Mouse (Mus musculus) lung, embryonic 14.5 days (tissue): Measurements from ENCODE around the gene Plcb4. TPM values are rescaled to one million over a fixed set of nuclear protein-coding genes. Genes with fewer than 3 reads are reported as not detected.
A peak's percentile ranks its signal among the peaks of the same experiment; 100 is the strongest.

Experiments
- ATAC-seq: fragments of 200-750 bp; cut with Nextera tagmentation; 2 replicates; pipeline ENCODE4 v1.8.0; 2017; ENCODE audit warnings: mild to moderate bottlenecking, moderate TSS enrichment, moderate library complexity; ENCODE audit not compliant: insufficient read depth
- DNase-seq: peaks from one replicate; pipeline ENCODE4 v3.0.0-alpha.2; 2015
- H3K27ac ChIP-seq: fragments of 300-500 bp; sonication (generic); 2 replicates; pipeline ENCODE4 v1.5.1; 2014; ENCODE audit warnings: low read depth, mild to moderate bottlenecking, moderate library complexity
- H3K27me3 ChIP-seq: fragments of 300-500 bp; sonication (generic); 2 replicates; pipeline ENCODE4 v1.6.1; 2014; ENCODE audit warnings: low read length, control low read depth; ENCODE audit not compliant: insufficient read depth
- H3K36me3 ChIP-seq: fragments of 300-500 bp; sonication (generic); 2 replicates; pipeline ENCODE4 v1.6.1; 2014; ENCODE audit warnings: control low read depth; ENCODE audit not compliant: insufficient read depth
- H3K4me1 ChIP-seq: fragments of 300-500 bp; sonication (generic); 2 replicates; pipeline ENCODE4 v1.6.1; 2014; ENCODE audit warnings: antibody characterized with exemption, control low read depth; ENCODE audit not compliant: insufficient read depth
- H3K4me2 ChIP-seq: fragments of 300-500 bp; sonication (generic); 2 replicates; pipeline ENCODE4 v1.6.1; 2014; ENCODE audit warnings: mild to moderate bottlenecking
- H3K4me3 ChIP-seq: fragments of 300-500 bp; sonication (generic); 2 replicates; pipeline ENCODE4 v1.5.1; 2014; ENCODE audit warnings: low read depth, low read length
- H3K9ac ChIP-seq: fragments of 300-500 bp; sonication (generic); 2 replicates; pipeline ENCODE4 v1.6.1; 2014
- H3K9me3 ChIP-seq: fragments of 300-500 bp; sonication (generic); 2 replicates; pipeline ENCODE4 v1.6.1; 2016; ENCODE audit warnings: low read depth, low read length, control low read depth
- CTCF ChIP-seq: IDR thresholded peaks from 2 replicates; pipeline ENCODE4 v1.5.1; 2016; ENCODE audit warnings: antibody characterized with exemption, low read depth
- WGBS: fragments of 180-500 bp; shearing (Covaris S2); extraction: QIAGEN DNeasy Blood & Tissue Kit; methylation state at CpG from one replicate; pipeline ENCODE4 v1.1.7; 2014; 5-methylcytosine and 5-hydroxymethylcytosine counted together
- polyA plus RNA-seq: library from polyadenylated mRNA; unstranded; fragments of >200 nt; fragmentation: Nextera tagmentation; extraction: Ambion mirVana; gene quantifications from 2 replicates; pipeline ENCODE4 v1.2.1, GENCODE M21; 2014

Gene Plcb4
- polyA plus RNA-seq, 1 experiment from 2014 or later: 20.5 TPM

GRCm38 (mm10) chr2:135810841-135811240 is 152.0 kb downstream of the Plcb4 start:
- 65% methylated on average over 6 of the region's 6 CpGs for whole genome bisulfite sequencing

GRCm38 (mm10) chr2:135811453-135812101 is 152.8 kb downstream of the Plcb4 start:
- no peaks in the 10 kb centered on the region for H3K27me3 ChIP-seq
- no peak for DNase-seq
- 50% methylated on average over 5 of the region's 5 CpGs for WGBS
- no peak overlapping the region for H3K27ac ChIP-seq
- H3K4me1 ChIP-seq: no peaks in the 10 kb centered on the region
- H3K9ac ChIP-seq: no peak overlapping the region
- no peaks in the 10 kb centered on the region for H3K9me3 ChIP-seq
- H3K4me3 ChIP-seq: no peak overlapping the region
- no peak overlapping the region for H3K4me2 ChIP-seq
- no peak for TF ChIP-seq CTCF
- no peak for ATAC-seq
- H3K36me3 ChIP-seq: no peaks in the 10 kb centered on the region

More at GRCm38 (mm10) chr2:135810841-135811240, 152.0 kb downstream of the Plcb4 start:
- Histone ChIP-seq H3K36me3 (no peaks in the 10 kb centered on the region), H3K27ac (no peak overlapping the region), H3K4me3 (no peak overlapping the region), H3K9ac (no peak overlapping the region), H3K27me3 (no peaks in the 10 kb centered on the region), H3K4me1 (no peaks in the 10 kb centered on the region), H3K4me2 (no peak overlapping the region), H3K9me3 (no peaks in the 10 kb centered on the region)
- DNase-seq: peak; percentile 23
- TF ChIP-seq CTCF: no peak
- ATAC-seq: no peak; the same call in 1 of the 2 replicates

- H3K9me3 ChIP-seq: no peaks in the 10 kb centered on the region
- ATAC-seq (no peak), DNase-seq (no peak)
- no peaks in the 10 kb centered on the region for H3K36me3 ChIP-seq
- H3K27me3 ChIP-seq: no peaks in the 10 kb centered on the region
- no peak for TF ChIP-seq CTCF
- no peak overlapping the region for H3K27ac ChIP-seq
- H3K9ac ChIP-seq: no peak overlapping the region
- WGBS: 90% methylated on average over 8 of the region's 8 CpGs
- no peak overlapping the region for H3K4me2 ChIP-seq
- no peaks in the 10 kb centered on the region for H3K4me1 ChIP-seq
- no peak overlapping the region for H3K4me3 ChIP-seq
Observed at GRCm38 (mm10) chr2:135812701-135813246, 154.0 kb downstream of the Plcb4 start.

GRCm38 (mm10) chr2:135820691-135821090 is 161.9 kb downstream of the Plcb4 start:
- ATAC-seq (no peak), DNase-seq (no peak)
- H3K4me3 ChIP-seq: no peak overlapping the region
- 62% methylated on average over 2 of the region's 2 CpGs for WGBS
- H3K27me3 ChIP-seq: no peaks in the 10 kb centered on the region
- no peak for TF ChIP-seq CTCF
- H3K9ac ChIP-seq: no peak overlapping the region
- no peak overlapping the region for H3K4me2 ChIP-seq
- H3K4me1 ChIP-seq: no peaks in the 10 kb centered on the region
- H3K9me3 ChIP-seq: no peaks in the 10 kb centered on the region
- H3K27ac ChIP-seq: no peak overlapping the region
- no peaks in the 10 kb centered on the region for H3K36me3 ChIP-seq

GRCm38 (mm10) chr2:135823690-135824089 is 164.9 kb downstream of the Plcb4 start:
- Histone ChIP-seq H3K27ac (no peak overlapping the region), H3K27me3 (no peaks in the 10 kb centered on the region), H3K4me3 (no peak overlapping the region), H3K9me3 (no peaks in the 10 kb centered on the region), H3K36me3 (no peaks in the 10 kb centered on the region), H3K4me2 (no peak overlapping the region), H3K9ac (no peak overlapping the region), H3K4me1 (no peaks in the 10 kb centered on the region)
- TF ChIP-seq CTCF: no peak
- ATAC-seq: no peak
- 76% methylated on average over 1 of the region's 1 CpGs for WGBS
- no peak for DNase-seq

GRCm38 (mm10) chr2:135824757-135825156 is 165.9 kb downstream of the Plcb4 start:
- TF ChIP-seq CTCF: no peak

GRCm38 (mm10) chr2:135825645-135826044 is 166.8 kb downstream of the Plcb4 start:
- no peak overlapping the region for H3K4me2 ChIP-seq
- no peaks in the 10 kb centered on the region for H3K27me3 ChIP-seq
- no peak overlapping the region for H3K4me3 ChIP-seq
- no peak overlapping the region for H3K9ac ChIP-seq
- H3K9me3 ChIP-seq: no peaks in the 10 kb centered on the region
- H3K27ac ChIP-seq: no peak overlapping the region
- no peaks in the 10 kb centered on the region for H3K36me3 ChIP-seq
- H3K4me1 ChIP-seq: no peaks in the 10 kb centered on the region
- no peak for DNase-seq
- no peak for TF ChIP-seq CTCF
- no peak for ATAC-seq
- WGBS: 92% methylated on average over 2 of the region's 2 CpGs

More at GRCm38 (mm10) chr2:135824757-135825156, 165.9 kb downstream of the Plcb4 start:
- Histone ChIP-seq H3K9ac (no peak overlapping the region), H3K4me1 (no peaks in the 10 kb centered on the region), H3K4me2 (no peak overlapping the region), H3K9me3 (no peaks in the 10 kb centered on the region), H3K27me3 (no peaks in the 10 kb centered on the region), H3K36me3 (no peaks in the 10 kb centered on the region), H3K4me3 (no peak overlapping the region), H3K27ac (no peak overlapping the region)
- DNase-seq (no peak), ATAC-seq (no peak)
- WGBS: 83% methylated on average over 1 of the region's 1 CpGs
